Mouse (Mus musculus) testis, adult 2 months (tissue): Measurements from ENCODE around the gene Capn6.

Source experiments
- CTCF ChIP-seq: fragments of 200-500 bp; IDR thresholded peaks from 2 replicates; pipeline ENCODE4 v1.5.1; 2012; ENCODE audit warnings: low read depth, mild to moderate bottlenecking, inconsistent platforms, low read length, moderate library complexity; ENCODE audit not compliant: control insufficient read depth, insufficient read depth, insufficient replicate concordance
- POLR2A ChIP-seq: fragments of 200-500 bp; IDR thresholded peaks from 2 replicates; pipeline ENCODE4 v1.6.1; 2012; ENCODE audit warnings: low read depth, mild to moderate bottlenecking, inconsistent platforms, low read length, moderate library complexity; ENCODE audit not compliant: control insufficient read depth

DNA sequence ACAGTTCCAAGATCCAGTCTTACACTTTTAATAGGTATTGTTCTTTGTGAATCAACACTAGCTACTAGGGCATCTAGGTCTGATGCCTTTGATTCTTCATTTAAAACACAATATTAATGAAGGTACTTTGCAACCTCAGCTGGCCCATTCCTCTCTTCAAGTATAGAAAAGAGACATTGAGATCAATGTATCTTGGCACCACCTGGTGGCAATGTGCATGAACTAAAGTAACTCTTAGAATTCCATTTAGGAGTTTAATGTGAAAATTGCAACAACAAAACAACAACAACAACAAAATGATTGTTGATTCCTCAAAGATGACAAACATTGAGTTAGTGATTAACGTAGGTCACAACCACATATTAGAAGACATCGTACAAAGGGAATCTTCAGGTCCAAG, 8.3 kb downstream of the Capn6 start:
- no peak for TF ChIP-seq CTCF
- no peak for TF ChIP-seq POLR2A
